Mouse (Mus musculus) forebrain, embryonic 16.5 days (tissue): ENCODE data around the gene Tagap1. TPM values are rescaled to one million over a fixed set of nuclear protein-coding genes. Genes with fewer than 3 reads are reported as not detected.
"Not testable (repeated sequence)": the region's sequence is repeated elsewhere in the genome, so short reads cannot be mapped to it uniquely, and the experiment has no call there.

Experiments
- ATAC-seq: fragments of 200-750 bp; cut with Nextera tagmentation; 2 replicates; pipeline ENCODE4 v1.8.0; 2017; ENCODE audit warnings: mild to moderate bottlenecking, moderate library complexity
- H3K27ac ChIP-seq: fragments of 300-500 bp; sonication (generic); 2 replicates; pipeline ENCODE4 v1.5.1; 2014; ENCODE audit warnings: low read length, control low read depth
- H3K27me3 ChIP-seq: fragments of 300-500 bp; sonication (generic); replicated peaks from 2 replicates; pipeline ENCODE4 v1.6.1; 2014; ENCODE audit warnings: low read length; ENCODE audit not compliant: control insufficient read depth, insufficient read depth
- H3K36me3 ChIP-seq: fragments of 300-500 bp; sonication (generic); 2 replicates; pipeline ENCODE4 v1.6.1; 2014; ENCODE audit not compliant: control insufficient read depth, insufficient read depth
- H3K4me1 ChIP-seq: fragments of 300-500 bp; sonication (generic); replicated peaks from 2 replicates; pipeline ENCODE4 v1.6.1; 2014; ENCODE audit warnings: low read length; ENCODE audit not compliant: control insufficient read depth, insufficient read depth
- H3K4me2 ChIP-seq: fragments of 300-500 bp; sonication (generic); 2 replicates; pipeline ENCODE4 v1.6.1; 2014; ENCODE audit warnings: mild to moderate bottlenecking, low read length, control low read depth
- H3K4me3 ChIP-seq: fragments of 300-500 bp; sonication (generic); replicated peaks from 2 replicates; pipeline ENCODE4 v1.5.1; 2014; ENCODE audit warnings: mild to moderate bottlenecking, low read length, control low read depth
- H3K9ac ChIP-seq: fragments of 300-500 bp; sonication (generic); replicated peaks from 2 replicates; pipeline ENCODE4 v1.6.1; 2014; ENCODE audit warnings: low read depth, low read length, control low read depth
- H3K9me3 ChIP-seq: fragments of 300-500 bp; sonication (generic); 2 replicates; pipeline ENCODE4 v1.6.1; 2016; ENCODE audit warnings: low read length; ENCODE audit not compliant: control insufficient read depth
- WGBS: fragments of 180-500 bp; shearing (Covaris S2); extraction: QIAGEN DNeasy Blood & Tissue Kit; methylation state at CpG from one replicate; pipeline ENCODE4 v1.1.7; 2014; 5-methylcytosine and 5-hydroxymethylcytosine counted together
- polyA plus RNA-seq: library from polyadenylated mRNA; unstranded; fragments of >200 nt; fragmentation: Nextera tagmentation; extraction: Ambion mirVana; gene quantifications from 2 replicates; pipeline ENCODE4 v1.2.1, GENCODE M21; 2015

Tagap1 gene
- polyA plus RNA-seq, 1 experiment from 2014 or later = 47.7 TPM

DNA sequence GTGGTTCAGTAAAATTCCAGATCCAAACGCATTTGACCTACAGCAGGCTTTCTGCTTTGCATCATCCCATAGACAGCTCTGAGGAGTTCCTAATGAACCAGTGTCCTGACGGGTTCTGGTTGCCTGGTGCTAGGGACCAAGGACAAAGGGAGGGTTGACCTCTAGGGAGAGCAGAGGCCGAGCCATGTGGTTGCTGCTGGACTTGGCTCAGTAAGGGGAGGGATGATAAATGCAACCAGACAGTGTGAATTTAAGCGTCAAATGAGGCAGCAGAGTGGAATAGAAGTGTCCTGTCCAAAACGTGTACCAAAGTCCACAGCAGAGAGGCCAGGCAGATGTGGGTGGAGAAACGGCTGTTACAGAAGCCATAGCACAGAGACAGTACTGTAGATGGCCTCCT lies 34.5 kb upstream of the Tagap1 start:
- not testable (repeated sequence) for H3K9me3 ChIP-seq, H3K27me3 ChIP-seq, H3K9ac ChIP-seq, H3K4me1 ChIP-seq, H3K4me3 ChIP-seq, H3K4me2 ChIP-seq, H3K36me3 ChIP-seq, ATAC-seq, H3K27ac ChIP-seq
- WGBS = no CpG with 5 or more reads among the region's 6 CpGs

DNA sequence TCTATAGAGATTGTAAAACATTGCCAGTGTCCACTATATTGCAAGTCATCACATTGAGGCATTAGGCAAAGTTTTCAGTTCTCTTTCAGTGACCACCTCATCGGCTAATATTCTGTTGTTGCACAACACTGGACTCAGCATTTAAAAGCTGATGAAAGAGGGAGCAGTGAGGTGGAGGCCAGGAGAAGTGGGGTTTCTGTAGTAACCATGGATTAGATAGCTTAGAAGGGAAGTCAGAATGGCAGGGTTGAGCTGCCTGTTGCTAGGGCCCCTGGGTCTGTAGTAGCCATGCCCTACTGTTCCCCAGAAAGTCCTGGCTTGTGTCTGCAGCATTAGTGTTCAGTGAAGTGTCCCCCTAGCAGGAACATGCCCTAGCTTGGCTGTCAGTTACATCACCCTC lies 25.2 kb upstream of the Tagap1 start:
- WGBS = 89% methylated on average over 1 of the region's 1 CpGs

DNA sequence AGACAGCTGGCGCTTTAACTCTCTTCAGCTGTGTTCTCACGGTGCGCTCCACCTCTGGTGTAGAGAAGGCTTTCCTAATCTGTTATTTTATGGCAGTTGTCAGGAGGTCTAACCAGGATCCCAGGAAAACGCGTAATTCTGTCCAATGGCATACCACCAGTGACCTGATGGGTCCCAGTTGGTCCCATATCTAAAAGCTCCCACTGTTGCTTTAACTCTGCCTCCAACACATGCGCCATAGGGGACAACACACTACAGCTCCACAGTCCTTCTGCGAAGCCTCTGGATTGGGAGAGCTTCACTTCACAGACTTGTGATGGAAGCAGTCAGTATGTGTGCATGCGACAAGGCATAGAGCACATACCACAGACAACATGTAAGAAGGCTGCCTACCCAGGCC lies 19.2 kb upstream of the Tagap1 start:
- not testable (repeated sequence) for H3K9ac ChIP-seq, H3K4me2 ChIP-seq, H3K27ac ChIP-seq, ATAC-seq, H3K27me3 ChIP-seq, H3K4me1 ChIP-seq, H3K9me3 ChIP-seq, H3K36me3 ChIP-seq, H3K4me3 ChIP-seq
- WGBS = 97% methylated on average over 5 of the region's 8 CpGs

More for the DNA sequence above, 25.2 kb upstream of the Tagap1 start:
- not testable (repeated sequence) for H3K9me3 ChIP-seq, ATAC-seq, H3K27me3 ChIP-seq, H3K27ac ChIP-seq, H3K36me3 ChIP-seq, H3K4me2 ChIP-seq, H3K4me3 ChIP-seq, H3K4me1 ChIP-seq, H3K9ac ChIP-seq

DNA sequence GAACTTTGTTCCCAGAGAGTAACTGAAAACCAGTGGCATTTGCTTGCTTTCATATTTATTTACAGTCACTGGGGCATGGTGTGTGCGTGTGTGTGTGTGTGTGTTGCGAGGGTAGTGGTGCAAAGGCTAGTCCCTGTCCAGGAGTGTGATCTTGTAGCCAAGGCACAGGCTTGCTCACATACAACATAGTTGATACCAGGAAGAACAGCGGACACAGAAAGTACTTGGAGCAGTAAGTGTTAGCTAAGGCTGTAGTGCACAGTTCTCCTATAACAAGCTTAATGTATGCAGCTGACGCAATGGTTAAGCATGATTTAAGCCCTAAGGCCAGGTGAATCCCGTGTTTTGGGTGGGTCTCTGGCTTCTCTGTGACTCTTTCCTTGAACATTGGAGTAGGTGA lies 18.4 kb upstream of the Tagap1 start:
- not testable (repeated sequence) for H3K9me3 ChIP-seq, H3K9ac ChIP-seq, H3K27me3 ChIP-seq, H3K4me1 ChIP-seq, H3K27ac ChIP-seq, ATAC-seq, H3K36me3 ChIP-seq
- H3K4me3 ChIP-seq = peak overlapping the region; percentile 52
- 14% methylated on average over 4 of the region's 5 CpGs for WGBS
- peak overlapping the region; percentile 56 for H3K4me2 ChIP-seq

DNA sequence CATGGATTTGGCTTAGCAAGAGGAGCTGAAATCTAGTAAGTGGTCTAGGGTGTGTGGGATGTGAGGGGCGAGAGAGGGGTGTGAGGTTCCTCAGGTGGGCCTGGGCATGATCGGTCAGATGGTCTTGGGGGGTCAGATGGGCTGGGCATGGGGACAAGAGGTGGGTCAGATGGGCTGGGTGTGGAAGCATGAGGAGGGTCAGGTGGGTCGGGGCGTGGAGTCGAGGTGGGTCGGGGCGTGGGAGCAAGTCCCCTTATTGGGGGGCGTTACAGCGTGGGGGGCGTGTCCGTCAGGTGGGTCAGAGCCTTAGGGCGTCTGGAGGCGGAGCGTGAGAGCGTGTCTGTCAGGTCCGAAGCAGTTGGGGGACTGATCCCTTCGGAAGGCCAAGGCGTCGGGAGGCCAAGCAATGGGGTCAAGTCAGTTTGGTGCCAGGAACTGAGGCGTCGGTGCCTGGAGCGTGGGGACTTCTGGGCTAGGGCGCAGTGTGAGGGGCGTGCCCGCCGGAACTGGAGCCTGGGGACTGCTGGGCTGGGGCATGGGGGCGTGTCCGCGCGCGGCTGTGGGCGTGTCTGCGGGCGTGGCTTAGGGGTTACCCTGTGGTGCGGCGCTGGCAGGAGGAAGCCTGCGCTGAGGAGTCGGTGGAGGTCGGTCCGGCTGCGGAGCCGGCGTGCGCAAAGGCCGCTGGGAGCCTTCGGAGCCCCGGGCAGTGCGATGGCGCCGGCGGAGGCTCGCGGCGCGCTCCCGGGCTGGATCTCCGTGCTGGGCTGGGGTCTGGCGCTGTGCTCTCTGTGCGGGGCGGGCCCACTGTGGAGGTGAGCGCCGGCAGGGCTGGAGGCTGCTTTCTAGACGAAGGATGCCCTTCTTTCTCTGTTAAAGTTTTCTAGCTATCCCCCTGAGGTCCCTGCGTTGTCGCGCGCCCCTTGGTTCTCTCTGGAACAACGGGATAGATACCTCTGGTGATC lies 17.6 kb upstream of the Tagap1 start, which contains the start of gene Gm49721:
Gene Gm49721 (plus strand): TSS at position 618 of the 962 bp plus-strand sequence.
- ATAC-seq = peak; percentile 98
- Histone ChIP-seq H3K4me3 (peak within 1 kb of the TSS; percentile 52), H3K9ac (peak within 1 kb of the TSS; percentile 63), H3K4me2 (peak within 1 kb of the TSS; percentile 56)
- WGBS = 0% methylated on average over 32 of the region's 68 CpGs
- H3K27ac ChIP-seq, H3K27me3 ChIP-seq, H3K4me1 ChIP-seq, H3K36me3 ChIP-seq, H3K9me3 ChIP-seq: not testable (repeated sequence)

DNA sequence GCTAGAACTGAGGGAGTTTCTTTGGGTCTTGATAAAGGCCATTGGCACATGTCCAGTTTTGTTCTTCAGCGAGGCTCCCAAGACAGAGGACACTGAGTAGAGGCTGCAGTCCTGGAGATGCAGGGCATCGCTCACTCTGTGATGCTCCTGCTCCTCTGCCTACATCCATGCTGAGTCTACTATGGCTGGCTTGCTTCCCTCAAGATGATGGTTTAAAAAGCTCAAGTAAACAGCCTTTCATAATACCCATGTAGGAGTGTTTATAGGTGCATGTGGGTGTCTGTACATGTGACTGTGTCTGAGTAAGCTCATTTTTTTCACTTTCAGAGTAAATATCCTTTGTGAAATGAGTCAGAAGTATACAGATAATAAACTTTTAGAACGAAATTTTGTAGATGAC lies 14.0 kb upstream of the Tagap1 start:
- H3K36me3 ChIP-seq, H3K9me3 ChIP-seq, H3K9ac ChIP-seq, H3K4me1 ChIP-seq, H3K4me3 ChIP-seq, ATAC-seq, H3K4me2 ChIP-seq, H3K27ac ChIP-seq, H3K27me3 ChIP-seq: not testable (repeated sequence)
- WGBS = 50% methylated on average over 3 of the region's 3 CpGs

DNA sequence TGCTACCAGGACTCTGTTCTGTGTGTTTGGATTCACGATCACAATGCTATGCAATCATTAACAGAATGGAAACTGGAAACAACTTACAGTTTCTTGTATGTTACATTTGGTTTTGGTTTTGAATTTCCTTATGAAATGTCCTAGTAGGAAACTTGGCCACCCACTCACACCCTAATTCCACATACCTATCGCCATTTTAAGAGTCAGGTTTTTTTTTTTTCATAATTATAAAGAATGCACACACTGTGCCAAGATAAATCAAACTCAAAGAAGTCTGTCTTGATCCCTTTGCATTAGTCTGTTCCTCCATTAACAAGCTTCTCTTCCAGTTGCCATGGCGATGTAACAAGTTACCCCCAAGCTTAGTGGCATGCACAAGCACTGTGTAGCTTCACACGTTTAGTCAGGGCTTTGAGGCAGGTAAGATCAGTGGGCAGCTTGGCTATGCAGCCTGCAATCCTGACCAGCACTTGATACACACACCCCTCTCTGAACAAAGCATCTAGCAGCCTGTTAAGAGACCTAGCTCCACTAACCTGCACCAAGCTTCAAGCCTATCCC lies 12.0 kb upstream of the Tagap1 start:
- not testable (repeated sequence) for H3K4me3 ChIP-seq, H3K27me3 ChIP-seq, H3K36me3 ChIP-seq, H3K9me3 ChIP-seq, H3K4me1 ChIP-seq, H3K27ac ChIP-seq, H3K4me2 ChIP-seq, H3K9ac ChIP-seq, ATAC-seq
- 43% methylated on average over 4 of the region's 4 CpGs for WGBS

DNA sequence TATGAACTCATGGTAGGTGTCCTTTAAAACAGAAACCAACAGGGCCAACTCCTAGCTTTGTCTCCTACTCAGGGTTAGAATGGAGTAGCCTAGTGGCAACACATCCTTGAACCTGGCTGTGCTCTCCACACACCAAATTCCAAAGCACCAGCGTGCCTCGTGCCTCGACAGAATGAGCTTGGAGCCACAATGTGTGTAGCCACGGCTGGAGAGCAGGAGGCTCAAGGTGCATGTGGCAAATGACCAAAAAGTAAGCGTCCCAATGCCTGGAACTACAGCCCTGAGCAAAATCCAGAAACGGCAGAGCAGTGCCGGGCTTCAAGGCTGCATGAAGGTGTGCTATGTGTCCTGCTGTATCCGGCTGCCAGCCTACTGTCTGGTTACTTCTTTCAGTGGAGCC lies 10.3 kb upstream of the Tagap1 start:
- not testable (repeated sequence) for H3K4me1 ChIP-seq, ATAC-seq, H3K9me3 ChIP-seq, H3K27me3 ChIP-seq, H3K36me3 ChIP-seq, H3K4me2 ChIP-seq, H3K4me3 ChIP-seq, H3K27ac ChIP-seq, H3K9ac ChIP-seq
- 88% methylated on average over 8 of the region's 8 CpGs for WGBS

DNA sequence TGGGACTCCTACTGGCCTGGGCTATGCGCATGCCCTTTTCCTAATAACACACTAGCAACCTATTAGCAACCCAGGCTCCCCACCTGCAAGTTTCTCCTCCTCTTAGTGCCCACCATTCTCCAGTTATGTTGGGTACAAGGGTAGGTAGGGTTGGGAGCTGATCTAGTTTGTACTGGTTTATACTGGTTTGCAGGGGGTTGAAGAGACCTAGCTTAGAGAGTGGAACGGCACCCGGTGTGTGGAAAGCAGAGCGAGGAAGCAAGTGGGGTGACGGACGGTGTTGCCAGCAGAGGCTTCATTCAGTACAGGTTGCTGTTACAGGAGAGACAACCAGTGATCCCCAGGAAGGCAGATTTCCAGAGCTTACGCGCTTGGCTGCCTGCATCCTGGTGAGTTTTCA lies 9.4 kb upstream of the Tagap1 start, which contains the start of gene Rnaset2b:
Gene Rnaset2b (plus strand): TSS at position 301 of the 400 bp plus-strand sequence.
- not testable (repeated sequence) for H3K9ac ChIP-seq, H3K27me3 ChIP-seq, H3K9me3 ChIP-seq, ATAC-seq, H3K4me3 ChIP-seq, H3K27ac ChIP-seq, H3K36me3 ChIP-seq, H3K4me2 ChIP-seq, H3K4me1 ChIP-seq
- no CpG with 5 or more reads among the region's 8 CpGs for WGBS
